Mouse (Mus musculus) MEL (cell line): Measurements from ENCODE around the gene Hbp1.

ENCODE experiments used
- CHD2 ChIP-seq: IDR thresholded peaks from 2 replicates; pipeline ENCODE4 v1.6.1; 2011; ENCODE audit warnings: low read length, improper control_type of control experiment
- CTCF ChIP-seq, 3 experiments: IDR thresholded peaks in 2 of 3; conservative IDR thresholded peaks in 1 of 3; 2 replicates each; pipeline ENCODE4 v1.5.1; 2011 to 2012; ENCODE audit warnings: low read length in 3 of 3, low read depth in 2 of 3, mild to moderate bottlenecking in 2 of 3, improper control_type of control experiment in 1 of 3, inconsistent platforms in 1 of 3, mixed read lengths in 1 of 3, moderate library complexity in 1 of 3; ENCODE audit not compliant: control insufficient read depth in 1 of 3, insufficient read depth in 1 of 3, poor library complexity in 1 of 3, severe bottlenecking in 1 of 3
- ELF1 ChIP-seq: IDR thresholded peaks from 2 replicates; pipeline ENCODE4 v1.6.1; 2014; ENCODE audit warnings: low read depth, mild to moderate bottlenecking, inconsistent platforms, low read length, improper control_type of control experiment, moderate library complexity
- GABPA ChIP-seq: IDR thresholded peaks from 2 replicates; pipeline ENCODE4 v1.6.1; 2012; ENCODE audit warnings: low read depth, mild to moderate bottlenecking, inconsistent platforms, low read length, improper control_type of control experiment, moderate library complexity
- JUND ChIP-seq: IDR thresholded peaks from 2 replicates; pipeline ENCODE4 v1.6.1; 2011; ENCODE audit warnings: low read depth, mild to moderate bottlenecking, improper control_type of control experiment, low read length
- KAT2A ChIP-seq: conservative IDR thresholded peaks from 2 replicates; pipeline ENCODE4 v1.6.1; 2012; ENCODE audit warnings: low read depth, low read length, improper control_type of control experiment, inconsistent platforms
- MEF2A ChIP-seq: IDR thresholded peaks from 2 replicates; pipeline ENCODE4 v1.6.1; 2014; ENCODE audit warnings: low read depth, mild to moderate bottlenecking, inconsistent platforms, low read length, improper control_type of control experiment; ENCODE audit not compliant: poor library complexity, insufficient replicate concordance, severe bottlenecking; ENCODE audit errors: extremely low read depth
- POLR2A ChIP-seq, 2 experiments: IDR thresholded peaks; 2 replicates each; pipeline ENCODE4 v1.6.1; 2011 to 2012; ENCODE audit warnings: low read length in 2 of 2, mild to moderate bottlenecking in 2 of 2, control low read depth in 1 of 2, improper control_type of control experiment in 1 of 2, low read depth in 1 of 2, moderate library complexity in 1 of 2; ENCODE audit not compliant: control insufficient read depth in 1 of 2, insufficient read depth in 1 of 2, poor library complexity in 1 of 2
- ZC3H11A ChIP-seq: IDR thresholded peaks from 2 replicates; pipeline ENCODE4 v1.6.1; 2012; ENCODE audit warnings: low read depth, mild to moderate bottlenecking, inconsistent platforms, low read length, improper control_type of control experiment
- ZMIZ1 ChIP-seq: IDR thresholded peaks from 2 replicates; pipeline ENCODE4 v1.6.1; 2012; ENCODE audit warnings: low read depth, mild to moderate bottlenecking, inconsistent platforms, low read length, improper control_type of control experiment, moderate library complexity
- ZNF384 ChIP-seq: IDR thresholded peaks from 2 replicates; pipeline ENCODE4 v1.6.1; 2012; ENCODE audit warnings: low read depth, mild to moderate bottlenecking, inconsistent platforms, low read length, improper control_type of control experiment

DNA sequence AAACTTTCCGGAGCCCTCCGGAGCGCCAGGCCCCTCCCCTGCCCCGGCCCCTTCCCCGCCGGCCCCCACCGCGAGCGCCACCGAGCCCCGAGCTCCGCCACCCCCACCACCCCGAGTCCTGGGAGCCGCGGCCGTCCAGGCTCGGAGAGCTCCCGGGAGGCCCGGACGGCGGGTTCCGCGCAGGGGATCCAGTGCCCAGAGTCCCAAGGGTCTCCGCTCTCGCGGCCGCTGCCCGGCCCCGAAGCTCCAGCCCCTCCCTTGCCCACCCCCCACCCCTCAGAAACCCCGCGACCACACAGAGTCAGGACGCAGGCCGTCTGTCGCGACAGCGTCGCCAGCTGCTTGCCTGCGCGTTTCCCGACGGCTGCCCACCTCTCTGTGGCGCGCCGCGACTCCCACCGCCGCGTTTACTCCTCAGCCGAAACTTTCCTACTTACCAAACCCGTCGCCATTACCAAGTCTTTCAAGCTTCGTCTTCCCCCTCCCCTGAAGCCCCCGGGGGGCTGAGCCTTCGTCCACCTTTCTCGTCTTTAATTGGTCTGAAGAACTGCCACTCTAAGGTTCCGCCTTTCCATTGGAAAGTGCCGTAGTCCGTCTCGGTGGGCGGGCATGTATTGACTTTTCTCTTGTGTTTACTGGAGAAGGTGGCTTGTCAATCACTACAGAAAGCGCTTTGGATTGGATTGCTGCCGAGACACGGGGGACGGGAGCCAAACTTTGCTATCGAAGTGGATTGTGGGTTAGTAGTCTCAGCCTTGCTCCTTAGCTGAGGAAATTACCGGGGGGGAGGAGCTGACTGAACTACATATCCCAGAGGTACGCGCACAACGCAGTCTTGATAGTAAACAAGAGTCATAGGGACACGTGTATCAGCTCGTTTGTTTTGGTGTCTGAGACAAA lies at the start of gene Hbp1:
- TF ChIP-seq ZC3H11A (no peak), GABPA (no peak), ZMIZ1 (no peak), CTCF (IDR thresholded peaks at IDR 0.05 in 2 of 3, conservative IDR thresholded peaks at IDR 0.05 in 1 of 3; ENCODE audit: control insufficient read depth in 1 of 3, insufficient read depth in 1 of 3, low read depth in 2 of 3, low read length in 3 of 3, poor library complexity in 1 of 3, severe bottlenecking in 1 of 3) (no peak), ZNF384 (no peak), CHD2 (peak; percentile 92), MEF2A (no peak), POLR2A (IDR thresholded peaks at IDR 0.05; ENCODE audit: control insufficient read depth in 1 of 2, insufficient read depth in 1 of 2, low read depth in 1 of 2, low read length in 2 of 2, poor library complexity in 1 of 2) (peak in 1 of 2 experiments; percentile 43; a peak in 1 of 4 replicates), ELF1 (peak; percentile 48; the same call in 1 of the 2 replicates), KAT2A (peak; percentile 90), JUND (no peak)
